Mouse (Mus musculus): ENCODE measurements around the gene Nxph3. TPM values are rescaled to one million over a fixed set of nuclear protein-coding genes. Genes with fewer than 3 reads are reported as not detected.
A peak's percentile ranks its signal among the peaks of the same experiment; 100 is the strongest.

Nxph3 gene
- polyA plus RNA-seq, 2 experiments: 0.08 TPM; not detected in 1

GRCm38 (mm10) chr11:95485634-95486033 is 28.7 kb downstream of the Nxph3 start:
- no peak overlapping the region for H3K4me2 ChIP-seq (ENCODE audit: low read depth)
- ATAC-seq (ENCODE audit: insufficient read depth): no peak
- H3K9ac ChIP-seq (replicated peaks): no peak overlapping the region
- no peaks in the 10 kb centered on the region for H3K9me3 ChIP-seq (ENCODE audit: control insufficient read depth, low read length)
- WGBS (ENCODE audit: insufficient replicate concordance): 90% methylated on average over 18 of the region's 18 CpGs
- peaks cover 24% of the 10 kb centered on the region for H3K36me3 ChIP-seq (replicated peaks; ENCODE audit: control insufficient read depth, insufficient read depth, low read depth)
- DNase-seq (ENCODE audit: low read depth in 3 of 3, low spot score in 3 of 3): no peak
- TF ChIP-seq EP300 (IDR thresholded peaks at IDR 0.05; ENCODE audit: low read depth): no peak
- TF ChIP-seq CTCF (IDR thresholded peaks at IDR 0.05; ENCODE audit: low read depth): no peak
- H3K27me3 ChIP-seq (ENCODE audit: control insufficient read depth, insufficient read depth, low read length): no peaks in the 10 kb centered on the region
- H3K27ac ChIP-seq: no peak overlapping the region
- H3K4me1 ChIP-seq (replicated peaks; ENCODE audit: control insufficient read depth in 2 of 2, insufficient read depth in 2 of 2, low read length in 1 of 2): no peaks in the 10 kb centered on the region
- no peak overlapping the region for H3K4me3 ChIP-seq (ENCODE audit: insufficient read depth in 1 of 2, low read depth in 2 of 2, low read length in 2 of 2)

- H3K4me2 ChIP-seq (ENCODE audit: low read depth): no peak overlapping the region
- H3K4me3 ChIP-seq (ENCODE audit: insufficient read depth in 1 of 2, low read depth in 2 of 2, low read length in 2 of 2): no peak overlapping the region
- DNase-seq (ENCODE audit: low read depth in 3 of 3, low spot score in 3 of 3) (no peak), ATAC-seq (ENCODE audit: insufficient read depth) (no peak)
- H3K9ac ChIP-seq (replicated peaks): no peak overlapping the region
- WGBS (ENCODE audit: insufficient replicate concordance): 85% methylated on average over 4 of the region's 4 CpGs
- H3K36me3 ChIP-seq (replicated peaks; ENCODE audit: control insufficient read depth, insufficient read depth, low read depth): peaks cover 25% of the 10 kb centered on the region
- no peak overlapping the region for H3K27ac ChIP-seq
- no peaks in the 10 kb centered on the region for H3K9me3 ChIP-seq (ENCODE audit: control insufficient read depth, low read length)
- H3K27me3 ChIP-seq (ENCODE audit: control insufficient read depth, insufficient read depth, low read length): no peaks in the 10 kb centered on the region
- H3K4me1 ChIP-seq (replicated peaks; ENCODE audit: control insufficient read depth in 2 of 2, insufficient read depth in 2 of 2, low read length in 1 of 2): no peaks in the 10 kb centered on the region
- no peak for TF ChIP-seq EP300 (IDR thresholded peaks at IDR 0.05; ENCODE audit: low read depth)
- TF ChIP-seq CTCF (IDR thresholded peaks at IDR 0.05; ENCODE audit: low read depth): no peak
Measured at GRCm38 (mm10) chr11:95480662-95481061, 33.7 kb downstream of the Nxph3 start.

- DNase-seq (ENCODE audit: low read depth in 3 of 3, low spot score in 3 of 3): no peak
- H3K4me1 ChIP-seq (replicated peaks; ENCODE audit: control insufficient read depth in 2 of 2, insufficient read depth in 2 of 2, low read length in 1 of 2): no peaks in the 10 kb centered on the region
- peaks cover 18% of the 10 kb centered on the region for H3K36me3 ChIP-seq (replicated peaks; ENCODE audit: control insufficient read depth, insufficient read depth, low read depth)
- H3K27me3 ChIP-seq (ENCODE audit: control insufficient read depth, insufficient read depth, low read length): no peaks in the 10 kb centered on the region
- ATAC-seq (ENCODE audit: insufficient read depth): no peak
- no peak overlapping the region for H3K9ac ChIP-seq (replicated peaks)
- no peaks in the 10 kb centered on the region for H3K9me3 ChIP-seq (ENCODE audit: control insufficient read depth, low read length)
- 0 out of 2 replicates have a peak, but pooled peaks have one; percentile 16 for TF ChIP-seq CTCF (IDR thresholded peaks at IDR 0.05; ENCODE audit: low read depth)
- no peak for TF ChIP-seq EP300 (IDR thresholded peaks at IDR 0.05; ENCODE audit: low read depth)
- H3K27ac ChIP-seq: no peak overlapping the region
- H3K4me2 ChIP-seq (ENCODE audit: low read depth): no peak overlapping the region
- 82% methylated on average over 4 of the region's 4 CpGs for whole genome bisulfite sequencing (ENCODE audit: insufficient replicate concordance)
- H3K4me3 ChIP-seq (ENCODE audit: insufficient read depth in 1 of 2, low read depth in 2 of 2, low read length in 2 of 2): no peak overlapping the region
Measured at GRCm38 (mm10) chr11:95479458-95479857, 34.9 kb downstream of the Nxph3 start.

GRCm38 (mm10) chr11:95476323-95476722 is 38.0 kb downstream of the Nxph3 start:
- Histone ChIP-seq H3K4me2 (ENCODE audit: low read depth) (no peak overlapping the region), H3K27me3 (ENCODE audit: control insufficient read depth, insufficient read depth, low read length) (no peaks in the 10 kb centered on the region), H3K27ac (no peak overlapping the region), H3K4me1 (replicated peaks; ENCODE audit: control insufficient read depth in 2 of 2, insufficient read depth in 2 of 2, low read length in 1 of 2) (no peaks in the 10 kb centered on the region), H3K36me3 (replicated peaks; ENCODE audit: control insufficient read depth, insufficient read depth, low read depth) (peaks cover 25% of the 10 kb centered on the region), H3K9ac (replicated peaks) (no peak overlapping the region), H3K4me3 (ENCODE audit: insufficient read depth in 1 of 2, low read depth in 2 of 2, low read length in 2 of 2) (no peak overlapping the region), H3K9me3 (ENCODE audit: control insufficient read depth, low read length) (no peaks in the 10 kb centered on the region)
- 77% methylated on average over 7 of the region's 7 CpGs for WGBS (ENCODE audit: insufficient replicate concordance)
- ATAC-seq (ENCODE audit: insufficient read depth): no peak
- DNase-seq (ENCODE audit: low read depth in 3 of 3, low spot score in 3 of 3): no peak
- TF ChIP-seq EP300 (IDR thresholded peaks at IDR 0.05; ENCODE audit: low read depth): no peak
- no peak for TF ChIP-seq CTCF (IDR thresholded peaks at IDR 0.05; ENCODE audit: low read depth)

GRCm38 (mm10) chr11:95473456-95473855 is 40.9 kb downstream of the Nxph3 start:
- Histone ChIP-seq H3K4me2 (ENCODE audit: low read depth) (no peak overlapping the region), H3K36me3 (replicated peaks; ENCODE audit: control insufficient read depth, insufficient read depth, low read depth) (peaks cover 18% of the 10 kb centered on the region), H3K27ac (no peak overlapping the region), H3K27me3 (ENCODE audit: control insufficient read depth, insufficient read depth, low read length) (no peaks in the 10 kb centered on the region), H3K9ac (replicated peaks) (no peak overlapping the region), H3K4me3 (ENCODE audit: insufficient read depth in 1 of 2, low read depth in 2 of 2, low read length in 2 of 2) (no peak overlapping the region), H3K9me3 (ENCODE audit: control insufficient read depth, low read length) (no peaks in the 10 kb centered on the region), H3K4me1 (replicated peaks; ENCODE audit: control insufficient read depth in 2 of 2, insufficient read depth in 2 of 2, low read length in 1 of 2) (no peaks in the 10 kb centered on the region)
- ATAC-seq (ENCODE audit: insufficient read depth) (no peak), DNase-seq (ENCODE audit: low read depth in 3 of 3, low spot score in 3 of 3) (no peak)
- TF ChIP-seq EP300 (IDR thresholded peaks at IDR 0.05; ENCODE audit: low read depth) (no peak), CTCF (IDR thresholded peaks at IDR 0.05; ENCODE audit: low read depth) (no peak)
- WGBS (ENCODE audit: insufficient replicate concordance): 73% methylated on average over 1 of the region's 1 CpGs

Measured in liver, embryonic 14.5 days (tissue).